Mouse (Mus musculus): ENCODE data around the gene Taco1. TPM values are rescaled to one million over a fixed set of nuclear protein-coding genes. Genes with fewer than 3 reads are reported as not detected.

The Taco1 gene
- polyA plus RNA-seq, 1 experiment from 2014 or later = 12.7 TPM

Other genes starting within 250 kb of the Taco1 start
- gene Cyb561, start 112.7 kb upstream of the Taco1 start, polyA plus RNA-seq (2016; fragmentation: Nextera tagmentation; extraction: Ambion mirVana) = 13.2 and 14.0 TPM in 2 replicates
- gene Ace, start 98.1 kb upstream of the Taco1 start, polyA plus RNA-seq (2016; fragmentation: Nextera tagmentation; extraction: Ambion mirVana) = 0.45 and 0.50 TPM in 2 replicates
- not detected in 2 replicates for gene Ace3, start 71.4 kb upstream of the Taco1 start, polyA plus RNA-seq (2016; fragmentation: Nextera tagmentation; extraction: Ambion mirVana)
- 0.30 and 0.48 TPM in 2 replicates for gene Kcnh6, start 57.9 kb upstream of the Taco1 start, polyA plus RNA-seq (2016; fragmentation: Nextera tagmentation; extraction: Ambion mirVana)
- 91.2 and 93.4 TPM in 2 replicates for gene Dcaf7, start 29.2 kb upstream of the Taco1 start, polyA plus RNA-seq (2016; fragmentation: Nextera tagmentation; extraction: Ambion mirVana)
- gene Map3k3, start 18.6 kb downstream of the Taco1 start, polyA plus RNA-seq (2016; fragmentation: Nextera tagmentation; extraction: Ambion mirVana) = 20.9 and 23.9 TPM in 2 replicates
- 1.5 TPM in 1 of 2 replicates, not detected in the other for gene Gm10840, start 94.8 kb downstream of the Taco1 start, polyA plus RNA-seq (2016; fragmentation: Nextera tagmentation; extraction: Ambion mirVana)
- gene Limd2, start 94.8 kb downstream of the Taco1 start, polyA plus RNA-seq (2016; fragmentation: Nextera tagmentation; extraction: Ambion mirVana) = 445 and 476 TPM in 2 replicates
- 40.0 and 40.4 TPM in 2 replicates for gene Strada, start 136.1 kb downstream of the Taco1 start, polyA plus RNA-seq (2016; fragmentation: Nextera tagmentation; extraction: Ambion mirVana)
- gene Ccdc47, start 150.3 kb downstream of the Taco1 start, polyA plus RNA-seq (2016; fragmentation: Nextera tagmentation; extraction: Ambion mirVana) = 71.2 and 72.9 TPM in 2 replicates
- 107 and 108 TPM in 2 replicates for gene Ddx42, start 150.9 kb downstream of the Taco1 start, polyA plus RNA-seq (2016; fragmentation: Nextera tagmentation; extraction: Ambion mirVana)
- 85.3 and 92.0 TPM in 2 replicates for gene Ftsj3, start 190.0 kb downstream of the Taco1 start, polyA plus RNA-seq (2016; fragmentation: Nextera tagmentation; extraction: Ambion mirVana)
- 419 and 430 TPM in 2 replicates for gene Psmc5, start 190.1 kb downstream of the Taco1 start, polyA plus RNA-seq (2016; fragmentation: Nextera tagmentation; extraction: Ambion mirVana)
- 35.9 and 37.1 TPM in 2 replicates for gene Smarcd2, start 206.9 kb downstream of the Taco1 start, polyA plus RNA-seq (2016; fragmentation: Nextera tagmentation; extraction: Ambion mirVana)
- gene Tcam1, start 210.6 kb downstream of the Taco1 start, polyA plus RNA-seq (2016; fragmentation: Nextera tagmentation; extraction: Ambion mirVana) = 0.21 and 0.28 TPM in 2 replicates
- not detected in 2 replicates for gene Gh, start 235.8 kb downstream of the Taco1 start, polyA plus RNA-seq (2016; fragmentation: Nextera tagmentation; extraction: Ambion mirVana)
- 0.91 and 1.7 TPM in 2 replicates for gene Cd79b, start 248.7 kb downstream of the Taco1 start, polyA plus RNA-seq (2016; fragmentation: Nextera tagmentation; extraction: Ambion mirVana)